In the genomic region with DNA sequence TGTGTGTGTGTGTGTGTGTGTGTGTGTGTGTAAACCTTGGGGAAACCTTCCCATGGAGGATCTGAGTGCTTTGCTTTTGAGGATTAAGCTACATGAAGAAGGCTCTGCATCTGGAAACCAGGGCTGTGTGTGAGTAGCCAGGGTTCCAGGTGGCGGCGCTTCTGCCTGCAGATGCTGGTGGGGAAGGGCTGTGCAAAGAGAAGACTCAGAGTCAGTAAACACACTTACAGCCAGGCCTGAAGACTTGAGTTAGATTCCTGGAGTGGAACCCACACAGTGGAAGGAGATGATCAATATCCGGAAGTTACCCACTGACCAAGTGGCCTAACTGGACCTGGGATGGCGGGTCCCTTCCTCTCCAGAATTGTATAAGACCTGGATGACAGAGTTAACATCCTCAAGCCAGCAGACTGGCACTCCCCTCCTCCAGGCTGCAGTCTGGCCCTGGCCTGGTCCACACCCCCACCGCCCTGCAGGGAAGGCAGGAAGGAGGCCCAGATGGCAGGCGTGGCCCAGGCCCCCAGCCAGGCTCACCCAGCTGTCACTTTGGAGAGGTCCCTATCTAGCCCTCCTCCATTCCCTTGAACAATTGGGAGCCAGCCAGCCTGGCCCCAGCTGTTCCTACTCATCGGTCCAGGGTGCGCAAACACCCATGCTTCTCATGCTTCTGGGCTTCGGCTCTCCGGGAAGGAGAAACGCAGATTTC, we compare ENCODE assay signal across 8 mouse cellular contexts. TPM values are rescaled to one million over a fixed set of nuclear protein-coding genes. Genes with fewer than 3 reads are reported as not detected.
A peak's percentile ranks its signal among the peaks of the same experiment; 100 is the strongest.
DNase-seq lines count a peak whose midpoint lies in the region; ATAC-seq lines count a peak whose summit lies in the region.

No protein-coding gene starts in this region.

- H3K27ac ChIP-seq in forebrain, embryonic 14.5 days (ENCODE audit: low read depth, low read length), result peak overlapping the region; percentile 79
- peak overlapping the region; percentile 46 for H3K27ac ChIP-seq in heart, embryonic 15.5 days
- H3K27ac ChIP-seq in limb, embryonic 13.5 days, result peak overlapping the region; percentile 52; the same call in 1 of the 2 replicates
- H3K27ac ChIP-seq in neural tube, embryonic 13.5 days (replicated peaks), result peak overlapping the region; percentile 83

- no peaks in the 10 kb centered on the region for H3K36me3 ChIP-seq in forebrain, embryonic 14.5 days (ENCODE audit: control insufficient read depth, insufficient read depth, low read length)
- no peaks in the 10 kb centered on the region for H3K36me3 ChIP-seq in heart, embryonic 15.5 days
- no peaks in the 10 kb centered on the region for H3K36me3 ChIP-seq in limb, embryonic 13.5 days
- H3K36me3 ChIP-seq in neural tube, embryonic 13.5 days, result no peaks in the 10 kb centered on the region

- H3K9me3 ChIP-seq in forebrain, embryonic 14.5 days (replicated peaks; ENCODE audit: control insufficient read depth, low read length), result no peaks in the 10 kb centered on the region
- H3K9me3 ChIP-seq in heart, embryonic 15.5 days (replicated peaks), result no peaks in the 10 kb centered on the region
- H3K9me3 ChIP-seq in limb, embryonic 13.5 days, result no peaks in the 10 kb centered on the region
- H3K9me3 ChIP-seq in neural tube, embryonic 13.5 days, result no peaks in the 10 kb centered on the region

- peaks cover 33% of the 10 kb centered on the region for H3K4me1 ChIP-seq in forebrain, embryonic 14.5 days (ENCODE audit: control insufficient read depth, insufficient read depth, low read length)
- H3K4me1 ChIP-seq in heart, embryonic 15.5 days (replicated peaks), result peaks cover 15% of the 10 kb centered on the region
- peaks cover 18% of the 10 kb centered on the region for H3K4me1 ChIP-seq in limb, embryonic 13.5 days
- peaks cover 46% of the 10 kb centered on the region for H3K4me1 ChIP-seq in neural tube, embryonic 13.5 days (replicated peaks)

- peak; percentile 27 for DNase-seq in embryo, embryonic 10 days (ENCODE audit: low spot score)
- no peak for DNase-seq in embryo, embryonic 10.5 days (ENCODE audit: low spot score)
- DNase-seq in forebrain, embryonic 14.5 days (ENCODE audit: low spot score), result peak; percentile 85
- DNase-seq in kidney, postnatal 10 days, result peak; percentile 90
- DNase-seq in urinary bladder, postnatal 4 days (ENCODE audit: low spot score in 2 of 2), result peak; percentile 67 to 81

- H3K4me2 ChIP-seq in forebrain, embryonic 14.5 days (ENCODE audit: low read length), result no peak overlapping the region
- peak overlapping the region; percentile 21 for H3K4me2 ChIP-seq in heart, embryonic 15.5 days
- no peak overlapping the region for H3K4me2 ChIP-seq in limb, embryonic 13.5 days (replicated peaks)
- no peak overlapping the region for H3K4me2 ChIP-seq in neural tube, embryonic 13.5 days

- H3K27me3 ChIP-seq in forebrain, embryonic 14.5 days (replicated peaks; ENCODE audit: control insufficient read depth, insufficient read depth, low read length), result no peaks in the 10 kb centered on the region
- H3K27me3 ChIP-seq in heart, embryonic 15.5 days, result no peaks in the 10 kb centered on the region
- no peaks in the 10 kb centered on the region for H3K27me3 ChIP-seq in limb, embryonic 13.5 days
- no peaks in the 10 kb centered on the region for H3K27me3 ChIP-seq in neural tube, embryonic 13.5 days

- WGBS in forebrain, embryonic 14.5 days, result 55% methylated on average over 11 of the region's 11 CpGs
- WGBS in heart, embryonic 15.5 days, result 31% methylated on average over 11 of the region's 11 CpGs
- 50% methylated on average over 11 of the region's 11 CpGs for WGBS in limb, embryonic 13.5 days
- WGBS in neural tube, embryonic 13.5 days, result 44% methylated on average over 11 of the region's 11 CpGs

- H3K4me3 ChIP-seq in forebrain, embryonic 14.5 days (ENCODE audit: low read depth, low read length), result no peak overlapping the region
- no peak overlapping the region for H3K4me3 ChIP-seq in heart, embryonic 15.5 days
- H3K4me3 ChIP-seq in limb, embryonic 13.5 days, result no peak overlapping the region
- no peak overlapping the region for H3K4me3 ChIP-seq in neural tube, embryonic 13.5 days

- no peak overlapping the region for H3K9ac ChIP-seq in forebrain, embryonic 14.5 days (ENCODE audit: low read length)
- H3K9ac ChIP-seq in heart, embryonic 15.5 days, result no peak overlapping the region
- H3K9ac ChIP-seq in limb, embryonic 13.5 days, result no peak overlapping the region
- H3K9ac ChIP-seq in neural tube, embryonic 13.5 days, result no peak overlapping the region; the same call in 1 of the 2 replicates

- ATAC-seq in forebrain, embryonic 14.5 days, result peak; percentile 89
- peak; percentile 87 for ATAC-seq in heart, embryonic 15.5 days (replicated peaks; ENCODE audit: insufficient number of reproducible peaks, insufficient read depth, low FRiP score, low read depth)
- peak; percentile 87 for ATAC-seq in limb, embryonic 13.5 days (ENCODE audit: low FRiP score, low read depth)
- ATAC-seq in neural tube, embryonic 13.5 days (ENCODE audit: low read depth), result peak; percentile 68

RNA-seq across cellular contexts. Expression of gene Coro2b, which starts 59.9 kb away (rescaled TPM):
- 29.0 and 33.2 TPM in 2 replicates for polyA plus RNA-seq in forebrain, embryonic 14.5 days (2014; fragmentation: Nextera tagmentation; extraction: Ambion mirVana)
- 5.7 and 8.4 TPM in 2 replicates for polyA plus RNA-seq in heart, embryonic 15.5 days (2015; fragmentation: Nextera tagmentation; extraction: Ambion mirVana)
- 8.5 and 9.1 TPM in 2 replicates for polyA plus RNA-seq in limb, embryonic 13.5 days (2015; fragmentation: Nextera tagmentation; extraction: Ambion mirVana)
- polyA plus RNA-seq in neural tube, embryonic 13.5 days (2015; fragmentation: Nextera tagmentation; extraction: Ambion mirVana), result 41.5 and 43.8 TPM in 2 replicates
